Mouse (Mus musculus) cerebellum, adult 2 months (tissue): ENCODE data around the gene Xkr7. TPM values are rescaled to one million over a fixed set of nuclear protein-coding genes. Genes with fewer than 3 reads are reported as not detected.

Source experiments
- DNase-seq, 2 experiments: peaks; one replicate each; pipeline ENCODE4 v3.0.0; 2021
- H3K27ac ChIP-seq: fragments of 200-500 bp; 2 replicates; pipeline ENCODE4 v1.5.1; 2012; ENCODE audit warnings: low read length, control low read depth, inconsistent platforms; ENCODE audit not compliant: insufficient read depth
- H3K27me3 ChIP-seq: fragments of 200-500 bp; 2 replicates; pipeline ENCODE4 v1.6.1; 2012; ENCODE audit warnings: inconsistent platforms, mild to moderate bottlenecking, low read length, moderate library complexity; ENCODE audit not compliant: control insufficient read depth, insufficient read depth
- H3K4me1 ChIP-seq: fragments of 200-500 bp; 2 replicates; pipeline ENCODE4 v1.6.1; 2011; ENCODE audit warnings: low read length; ENCODE audit not compliant: control insufficient read depth, insufficient read depth
- H3K4me3 ChIP-seq: fragments of 200-500 bp; replicated peaks from 2 replicates; pipeline ENCODE3; 2011; ENCODE audit warnings: mild to moderate bottlenecking, low read depth, low read length, control low read depth; ENCODE audit not compliant: insufficient read depth
- CTCF ChIP-seq: fragments of 200-500 bp; IDR thresholded peaks from 2 replicates; pipeline ENCODE4 v1.5.1; 2011; ENCODE audit warnings: low read depth, mild to moderate bottlenecking, control low read depth, low read length, moderate library complexity, borderline replicate concordance; ENCODE audit not compliant: insufficient read depth
- POLR2A ChIP-seq: fragments of 200-500 bp; IDR thresholded peaks from 2 replicates; pipeline ENCODE4 v1.6.1; 2011; ENCODE audit warnings: low read length, control low read depth, borderline replicate concordance; ENCODE audit not compliant: insufficient read depth
- WGBS: fragments of 180-500 bp; shearing (Covaris S2); methylation state at CpG from one replicate; pipeline ENCODE4 v1.1.7; 2018; 5-methylcytosine and 5-hydroxymethylcytosine counted together
- polyA plus RNA-seq: library from polyadenylated mRNA; depleted of rRNA; stranded (reverse); fragments of >200 nt; gene quantifications from 2 replicates; pipeline ENCODE4 v1.2.3, GENCODE M21; 2012; rRNA removed

The Xkr7 gene
- 9.5 and 11.6 TPM in 2 replicates for polyA plus RNA-seq

- 1% methylated on average over 53 of the region's 54 CpGs for WGBS
- Histone ChIP-seq H3K4me1 (peaks cover 24% of the 10 kb centered on the region), H3K27ac (peak within 1 kb of the TSS; percentile 76), H3K27me3 (no peaks in the 10 kb centered on the region), H3K4me3 (peak within 1 kb of the TSS; percentile 87)
- DNase-seq = peak; percentile 82 to 84
- TF ChIP-seq POLR2A (peak; percentile 34; the same call in 1 of the 2 replicates), CTCF (no peak)
Measured at GRCm38 (mm10) chr2:153031126-153032082, at the start of gene Xkr7. Xkr7 (plus strand) TSS chr2:153031852.

DNA sequence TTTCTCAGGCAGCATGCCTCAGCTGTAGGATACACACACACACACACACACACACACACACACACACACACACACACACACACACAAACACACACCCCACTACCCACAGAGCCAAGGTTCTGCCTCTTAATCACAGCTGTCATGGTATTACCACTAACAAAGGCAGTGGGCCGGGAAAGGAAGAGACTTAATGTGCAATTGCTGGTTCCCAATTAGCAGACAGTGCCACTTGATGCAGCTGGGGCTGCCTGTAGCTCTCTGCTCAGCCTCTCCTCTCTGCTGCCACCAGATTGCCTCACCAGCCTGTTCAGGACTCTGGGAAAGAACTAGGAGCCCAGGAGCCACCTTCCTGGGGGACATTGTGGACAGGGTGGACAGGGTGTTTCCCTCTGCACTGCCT is 46.1 kb upstream of the Xkr7 start:
- H3K27me3 ChIP-seq = no peaks in the 10 kb centered on the region
- DNase-seq = no peak
- H3K4me1 ChIP-seq = no peaks in the 10 kb centered on the region
- H3K4me3 ChIP-seq = no peak overlapping the region
- H3K27ac ChIP-seq = no peak overlapping the region
- TF ChIP-seq CTCF (no peak), POLR2A (no peak)
- 37% methylated on average over 1 of the region's 1 CpGs for WGBS

- Histone ChIP-seq H3K4me1 (no peaks in the 10 kb centered on the region; the same call in 1 of the 2 replicates), H3K27ac (no peak overlapping the region), H3K4me3 (no peak overlapping the region), H3K27me3 (no peaks in the 10 kb centered on the region)
- no peak for DNase-seq
- no peak for TF ChIP-seq POLR2A
- no peak for TF ChIP-seq CTCF
- 84% methylated on average over 9 of the region's 9 CpGs for WGBS
Measured at GRCm38 (mm10) chr2:152991529-152991928, 40.1 kb upstream of the Xkr7 start.

GRCm38 (mm10) chr2:152997046-152997445 is 34.6 kb upstream of the Xkr7 start:
- Histone ChIP-seq H3K4me3 (no peak overlapping the region), H3K27me3 (no peaks in the 10 kb centered on the region), H3K4me1 (no peaks in the 10 kb centered on the region; the same call in 1 of the 2 replicates), H3K27ac (no peak overlapping the region)
- WGBS = 78% methylated on average over 4 of the region's 4 CpGs
- TF ChIP-seq CTCF (no peak), POLR2A (no peak)
- DNase-seq = no peak

DNA sequence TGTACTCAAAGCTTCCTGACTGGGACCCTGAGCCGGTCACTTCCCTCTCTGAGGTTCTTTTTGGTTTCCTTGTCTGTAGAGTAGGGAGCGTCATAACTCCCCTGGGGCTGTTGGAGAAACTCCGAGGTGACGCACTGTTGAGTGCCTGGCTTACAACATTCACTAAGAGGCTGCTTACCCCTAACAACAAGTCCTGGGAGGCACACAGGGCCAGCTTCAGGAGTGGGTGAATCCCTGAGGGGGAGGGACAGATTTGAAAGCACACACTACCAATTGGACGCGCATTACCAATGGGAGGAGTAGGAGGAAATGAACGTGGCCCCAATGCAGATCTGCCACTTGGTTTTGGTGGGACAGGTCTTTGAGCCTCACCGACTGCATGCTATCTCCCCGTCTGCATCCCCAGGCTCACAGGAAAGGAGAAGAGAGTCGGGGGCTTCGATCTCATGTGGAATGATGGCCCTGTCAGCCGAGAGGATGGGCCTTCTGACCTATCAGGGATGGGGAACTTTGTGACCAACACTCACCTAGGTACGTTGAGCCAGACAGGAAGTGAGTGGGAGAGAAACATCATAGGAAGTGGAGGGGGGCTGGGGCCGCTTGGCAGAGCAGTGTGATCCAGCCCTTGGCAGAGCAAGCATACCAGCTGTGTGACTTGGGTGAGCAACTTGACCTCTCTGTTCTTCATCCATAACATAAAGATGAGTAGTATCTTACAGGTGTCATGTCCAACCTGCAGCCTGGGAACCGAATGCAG is 29.0 kb upstream of the Xkr7 start:
- no peak for TF ChIP-seq CTCF
- no peak for TF ChIP-seq POLR2A
- no peak overlapping the region for H3K27ac ChIP-seq
- no peaks in the 10 kb centered on the region for H3K27me3 ChIP-seq
- H3K4me1 ChIP-seq = 0 out of 2 replicates have a peak, but pooled peaks cover 6% of the 10 kb centered on the region
- no peak for DNase-seq
- H3K4me3 ChIP-seq = no peak overlapping the region
- 86% methylated on average over 15 of the region's 15 CpGs for WGBS

- no peak for TF ChIP-seq POLR2A
- TF ChIP-seq CTCF = no peak
- Histone ChIP-seq H3K4me3 (no peak overlapping the region), H3K27ac (no peak overlapping the region), H3K4me1 (peaks cover 9% of the 10 kb centered on the region), H3K27me3 (no peaks in the 10 kb centered on the region)
- DNase-seq = no peak
- WGBS = 33% methylated on average over 13 of the region's 13 CpGs
Measured at GRCm38 (mm10) chr2:153003681-153004338, 27.8 kb upstream of the Xkr7 start.

- peaks cover 26% of the 10 kb centered on the region for H3K4me1 ChIP-seq
- no peak for DNase-seq
- H3K27ac ChIP-seq = no peak overlapping the region
- TF ChIP-seq POLR2A (no peak), CTCF (no peak)
- no peak overlapping the region for H3K4me3 ChIP-seq
- no peaks in the 10 kb centered on the region for H3K27me3 ChIP-seq
- 88% methylated on average over 3 of the region's 3 CpGs for WGBS
Measured at GRCm38 (mm10) chr2:153005981-153006380, 25.7 kb upstream of the Xkr7 start.
